Mouse (Mus musculus) urinary bladder, postnatal 4 days (tissue): Measurements from ENCODE around the gene Pycard.
A peak's percentile ranks its signal among the peaks of the same experiment; 100 is the strongest.
"Not testable (repeated sequence)": the region's sequence is repeated elsewhere in the genome, so short reads cannot be mapped to it uniquely, and the experiment has no call there.

ENCODE experiments used
- DNase-seq, 2 experiments: peaks; one replicate each; pipeline ENCODE4 v3.0.0; 2021 to 2022; ENCODE audit warnings: low spot score in 2 of 2

Gene Pycard

DNA sequence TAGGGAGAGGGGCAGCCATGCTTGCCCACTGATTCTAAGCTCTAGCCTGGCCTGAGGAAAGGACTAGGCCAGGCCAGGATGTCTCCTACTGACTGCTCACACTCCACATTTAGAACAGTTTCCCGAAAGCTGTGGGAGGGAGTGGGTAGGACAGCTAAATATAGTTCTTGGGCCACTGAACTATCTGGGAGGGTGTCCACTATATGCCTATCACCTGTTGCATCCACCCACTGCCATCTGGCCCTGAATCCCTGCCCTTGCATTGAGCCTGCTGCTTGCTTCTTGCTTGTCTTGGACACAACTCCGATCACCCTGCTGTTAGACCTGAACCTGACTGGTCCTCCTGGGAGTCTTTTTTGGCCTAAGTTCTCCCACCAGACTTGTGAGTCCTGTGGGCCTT is 10.0 kb upstream of the Pycard start, which contains the start of gene Trim72:
TSS of gene Trim72 (plus strand) at position 262 of the 400 bp plus-strand sequence.
- DNase-seq, result no peak

GRCm38 (mm10) chr7:128003098-128003497 is 9.4 kb upstream of the Pycard start:
- DNase-seq, result no peak

DNA sequence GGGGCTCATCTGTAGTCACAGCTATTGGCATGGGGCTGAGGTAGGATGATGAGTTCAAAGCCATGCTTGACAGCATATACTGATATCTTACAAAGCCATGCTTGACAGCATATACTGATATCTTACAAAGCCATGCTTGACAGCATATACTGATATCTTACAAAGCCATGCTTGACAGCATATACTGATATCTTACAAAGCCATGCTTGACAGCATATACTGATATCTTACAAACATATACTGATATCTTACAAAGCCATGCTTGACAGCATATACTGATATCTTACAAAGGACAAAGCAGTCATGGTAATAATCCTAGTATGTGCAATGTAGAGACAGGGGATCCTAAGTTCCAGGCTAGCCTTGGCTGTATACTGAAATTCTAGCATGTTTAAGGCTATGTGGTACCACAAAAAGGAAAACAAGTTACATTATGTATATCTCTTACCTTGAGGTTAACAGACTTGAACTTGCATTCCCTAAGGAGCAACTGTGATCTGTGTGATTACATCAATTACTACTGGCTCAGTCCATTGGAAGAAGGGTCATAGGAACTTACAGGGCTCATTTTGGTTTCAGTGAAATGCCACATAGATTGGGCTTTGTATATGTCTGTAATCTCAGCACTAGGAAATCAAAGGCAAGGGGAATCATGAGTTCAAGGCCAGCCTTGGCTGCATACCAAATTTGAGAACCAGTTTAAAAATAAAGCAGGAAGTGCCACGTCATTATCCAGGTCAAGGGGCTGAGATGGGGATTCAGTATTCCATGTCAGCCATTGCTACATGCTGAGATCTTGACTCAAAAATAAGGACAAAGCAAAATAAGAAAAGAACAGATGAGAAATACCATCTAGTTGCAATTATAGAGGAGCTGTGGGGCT is 6.6 kb upstream of the Pycard start:
- no peak for DNase-seq

DNA sequence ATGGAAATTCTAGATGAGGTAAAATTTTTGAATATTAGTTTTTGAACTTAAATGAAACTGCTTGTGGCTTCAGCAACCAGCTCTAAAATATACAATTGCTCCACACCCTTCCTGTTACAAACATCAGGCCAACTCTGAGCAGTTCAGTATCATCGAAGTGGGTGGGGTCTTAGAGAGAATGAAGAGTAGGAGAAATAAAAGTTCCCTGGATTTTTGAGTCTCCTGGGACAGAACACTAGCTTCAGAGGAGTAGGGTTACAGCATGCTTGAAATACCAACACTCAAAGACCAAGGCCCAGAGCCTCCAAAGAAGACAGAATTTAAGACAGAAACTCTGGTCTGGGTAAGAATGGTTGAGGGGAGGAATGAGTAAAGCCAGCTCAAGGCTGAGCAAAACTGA is 5.8 kb upstream of the Pycard start:
- no peak for DNase-seq

GRCm38 (mm10) chr7:127992488-127993340 is 953 bp downstream of the Pycard start:
- DNase-seq, result no peak

- DNase-seq, result peak; percentile 30 to 82
Observed at GRCm38 (mm10) chr7:127991643-127992487, 1.8 kb downstream of the Pycard start.

GRCm38 (mm10) chr7:127988904-127989303 is 4.8 kb downstream of the Pycard start:
- DNase-seq, result no peak

DNA sequence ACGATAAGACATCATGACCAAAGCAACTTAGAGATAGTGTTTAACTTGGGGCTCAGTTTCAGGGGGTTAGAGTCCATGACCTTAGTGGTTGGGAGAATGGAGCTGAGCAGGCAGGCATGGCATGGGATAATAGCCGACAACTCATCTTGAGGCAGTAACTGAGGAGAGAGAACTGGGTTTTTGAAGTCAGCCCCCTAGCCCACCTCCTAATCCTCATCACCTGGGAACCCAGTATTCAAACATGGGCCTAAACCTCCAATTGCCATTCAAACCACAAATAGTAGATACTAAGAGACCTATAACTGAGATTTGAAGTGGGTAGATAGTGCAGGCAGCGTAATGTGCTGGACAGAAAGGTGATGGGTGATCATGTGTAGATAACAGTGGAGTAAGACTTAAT is 13.1 kb downstream of the Pycard start:
- no peak for DNase-seq

GRCm38 (mm10) chr7:127978856-127979255 is 14.8 kb downstream of the Pycard start:
- DNase-seq, result no peak

DNA sequence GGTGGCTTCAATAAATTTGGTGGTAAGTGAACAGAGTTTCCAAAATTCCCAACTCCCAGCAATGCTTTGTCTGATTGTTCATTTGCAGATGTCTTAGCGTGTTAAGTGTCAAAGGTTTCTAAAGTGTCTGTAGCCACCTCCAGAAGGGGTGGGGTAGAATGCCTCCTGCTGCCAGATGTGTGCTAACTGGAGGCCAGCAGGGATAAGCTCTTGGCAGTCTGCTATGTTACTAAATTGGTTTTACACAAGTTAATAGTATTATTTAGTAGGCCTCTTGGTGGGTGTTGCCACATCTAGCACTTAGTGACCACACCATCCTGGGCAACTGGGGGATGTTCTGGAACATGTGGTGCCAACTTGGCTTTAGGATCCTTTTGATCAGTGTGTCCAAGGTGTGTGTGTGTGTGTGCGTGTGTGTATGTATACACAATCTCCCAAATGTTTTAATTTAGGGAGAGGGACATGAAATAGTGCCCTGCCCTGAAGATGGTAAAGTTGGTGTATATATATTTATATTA is 19.2 kb downstream of the Pycard start:
- DNase-seq, result no peak

DNA sequence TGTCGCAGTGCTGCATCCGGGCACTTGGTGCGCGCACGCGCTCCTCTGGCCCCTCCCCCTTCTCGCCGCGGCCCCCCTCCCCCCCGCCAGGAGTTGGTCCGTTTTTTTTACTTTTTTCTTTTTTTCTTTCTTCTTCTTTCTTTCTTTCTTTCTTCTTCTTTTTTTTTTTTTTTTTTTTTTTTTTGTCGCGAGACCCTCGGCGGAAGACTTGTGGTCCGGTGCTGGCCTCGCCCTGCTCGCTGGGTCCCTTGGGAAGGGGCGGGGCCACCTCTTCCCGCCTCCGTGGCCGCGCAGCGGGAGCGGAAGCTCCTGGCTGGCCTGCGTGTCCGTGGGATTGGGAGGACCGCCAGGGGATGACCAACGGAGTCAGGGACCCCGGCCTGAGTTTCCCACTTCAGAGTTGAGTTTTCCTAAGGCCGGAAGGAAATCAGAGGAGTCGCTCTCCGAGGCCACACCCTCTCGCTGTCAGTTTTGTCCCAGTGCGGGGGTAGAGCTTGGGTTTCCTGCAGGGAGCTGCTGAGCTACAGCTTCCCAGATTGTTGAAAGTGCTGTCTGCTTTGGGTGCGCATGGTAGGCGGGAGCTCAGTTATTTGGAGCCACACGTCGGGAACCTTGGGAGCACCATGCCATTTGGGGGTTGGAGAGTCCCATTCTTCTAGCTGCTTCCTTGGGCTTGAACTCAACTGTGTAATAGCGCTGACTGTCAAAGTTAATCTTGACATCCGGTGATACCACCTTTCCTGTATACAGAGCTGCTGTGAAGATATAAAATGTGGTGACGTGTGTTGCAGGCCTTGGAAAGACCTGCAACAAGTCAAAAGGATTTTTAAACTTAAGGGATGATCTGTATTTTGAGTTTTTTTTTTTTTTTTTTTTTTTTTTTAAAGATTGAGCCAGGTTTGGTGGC is 25.5 kb downstream of the Pycard start:
- DNase-seq, result peak; percentile 73 to 82

DNA sequence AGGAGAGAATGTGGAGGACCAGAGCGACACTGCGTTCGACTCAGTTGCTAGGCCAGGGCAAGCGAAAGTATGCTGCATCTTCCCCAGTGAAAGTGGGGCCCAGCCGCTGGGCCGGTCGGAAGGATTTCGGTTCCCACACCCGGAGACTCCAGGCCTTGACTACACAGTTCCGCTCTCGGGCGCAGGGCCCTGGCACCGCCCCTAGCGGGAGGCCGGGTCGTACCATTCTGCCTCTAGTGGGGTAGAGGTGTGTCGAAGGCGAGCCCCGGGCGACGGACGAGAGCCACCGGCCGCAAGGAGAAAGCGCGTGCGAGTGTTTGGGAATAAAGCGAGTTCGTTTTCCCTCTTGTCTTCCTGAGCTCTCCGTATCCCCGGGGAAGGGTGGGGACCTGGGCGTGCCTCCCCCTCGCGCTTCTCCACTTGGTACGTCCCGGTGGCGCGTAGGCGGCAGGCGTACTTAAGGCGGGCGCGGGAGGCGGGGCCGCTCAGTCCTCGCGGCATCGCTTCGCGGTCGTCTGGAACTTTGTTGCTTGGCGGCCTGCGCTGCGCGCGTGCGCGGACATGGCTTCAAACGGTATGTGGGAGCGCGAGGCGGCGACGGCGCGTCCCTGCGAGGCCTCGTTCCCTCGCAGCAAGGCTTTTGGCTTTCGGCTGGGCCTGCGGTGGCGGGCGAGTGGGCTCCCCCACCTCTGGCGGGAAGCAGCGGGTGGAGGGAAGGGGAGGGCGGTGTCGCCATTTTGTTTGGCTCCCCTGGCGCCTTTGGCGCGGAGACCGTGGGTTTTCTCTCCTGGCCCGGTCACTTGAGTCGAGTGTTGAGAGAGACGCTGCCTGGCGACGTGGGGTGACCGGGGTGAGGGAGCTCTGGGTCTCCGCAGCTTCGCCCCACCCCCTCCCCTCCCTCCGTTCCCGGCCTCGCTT is 26.4 kb downstream of the Pycard start, which contains the start of gene Fus:
TSS of gene Fus (plus strand) at position 454 of the 918 bp plus-strand sequence.
- DNase-seq, result peak; percentile 94 to 96

DNA sequence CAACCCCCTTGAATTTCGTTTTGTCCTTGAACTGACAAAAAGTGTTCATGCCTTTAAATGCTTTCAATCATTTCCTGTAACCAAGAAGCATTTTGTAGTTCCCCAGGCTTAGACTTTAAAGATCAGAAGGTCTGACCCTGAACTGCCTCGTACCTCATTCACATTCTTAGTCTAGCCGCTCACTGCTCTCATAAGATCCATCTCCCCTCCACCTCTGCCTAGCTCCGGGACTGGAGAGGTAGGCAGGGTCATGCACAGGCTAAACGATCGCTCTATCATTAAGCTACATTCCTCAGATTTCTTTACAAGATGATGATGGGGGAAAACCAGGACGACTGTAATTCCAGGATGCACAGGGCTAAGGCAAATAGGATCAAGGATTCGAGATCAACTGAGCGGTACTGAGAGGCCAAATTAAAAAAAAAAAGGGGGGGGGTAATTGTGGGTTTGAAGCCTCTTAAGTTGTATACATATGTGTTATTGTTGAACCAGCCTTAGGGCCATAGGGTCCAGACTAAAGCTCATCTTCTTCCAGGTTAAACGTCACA is 27.2 kb downstream of the Pycard start:
- DNase-seq, result no peak

- DNase-seq, result no peak
Observed at GRCm38 (mm10) chr7:127959364-127959763, 34.3 kb downstream of the Pycard start.

- DNase-seq, result no peak
Observed at GRCm38 (mm10) chr7:127952864-127953581, 40.6 kb downstream of the Pycard start.

GRCm38 (mm10) chr7:127946470-127947023 is 47.1 kb downstream of the Pycard start, which contains the start of gene Prss36:
Gene Prss36, minus strand, starts transcription at chr7:127946725.
- DNase-seq, result no peak

GRCm38 (mm10) chr7:127944614-127945013 is 49.1 kb downstream of the Pycard start:
- DNase-seq, result no peak

GRCm38 (mm10) chr7:127942097-127942496 is 51.6 kb downstream of the Pycard start:
- not testable (repeated sequence) for DNase-seq
